Mouse (Mus musculus): Measurements from ENCODE around the gene Sparcl1. TPM values are rescaled to one million over a fixed set of nuclear protein-coding genes. Genes with fewer than 3 reads are reported as not detected.

Gene Sparcl1
- polyA plus RNA-seq, 1 experiment from 2014 or later, result 21.8 TPM

DNA sequence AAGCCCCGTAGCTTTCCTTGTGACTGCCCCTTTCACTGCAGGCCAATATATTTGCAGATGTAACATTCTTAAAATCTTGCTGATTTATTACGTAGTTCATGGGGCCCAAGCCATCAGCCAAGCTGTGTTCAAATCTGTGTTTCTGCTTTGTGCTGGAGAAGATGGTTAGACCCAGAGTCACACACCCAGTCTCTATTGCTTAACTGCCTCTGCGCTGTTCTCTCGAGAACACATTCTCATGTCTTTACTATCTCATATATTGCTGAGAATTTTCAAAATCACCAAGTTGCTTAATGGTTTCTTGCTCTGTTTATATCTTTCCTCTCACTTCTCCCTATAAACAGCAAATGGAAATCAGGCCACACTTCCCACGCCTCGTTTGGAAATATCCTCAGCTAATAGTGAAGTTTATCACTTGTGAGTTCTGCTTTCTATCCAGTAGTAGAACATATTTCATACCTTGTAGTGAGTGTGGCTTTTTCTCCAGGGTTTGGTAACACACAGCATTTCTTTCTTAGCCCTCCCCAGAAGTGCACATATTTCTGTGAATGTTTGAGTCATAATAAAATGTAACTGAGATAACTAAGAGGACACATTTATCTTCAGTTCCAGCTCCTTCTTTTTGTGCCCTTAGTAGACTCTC lies 10.6 kb upstream of the Sparcl1 start:
- H3K4me3 ChIP-seq (ENCODE audit: low read depth, low read length), result no peak overlapping the region
- DNase-seq (ENCODE audit: low spot score), result no peak
- no peak for ATAC-seq (ENCODE audit: insufficient number of reproducible peaks, low FRiP score, low TSS enrichment, low read depth)
- no peak overlapping the region for H3K27ac ChIP-seq (replicated peaks; ENCODE audit: low read depth, low read length)
- H3K27me3 ChIP-seq (ENCODE audit: control insufficient read depth, insufficient read depth, low read length), result no peaks in the 10 kb centered on the region
- H3K4me1 ChIP-seq (ENCODE audit: control insufficient read depth, insufficient read depth, low read length), result no peaks in the 10 kb centered on the region
- no peaks in the 10 kb centered on the region for H3K36me3 ChIP-seq (ENCODE audit: control insufficient read depth, insufficient read depth, low read length)
- no peak overlapping the region for H3K4me2 ChIP-seq (ENCODE audit: low read depth, severe bottlenecking)
- H3K9ac ChIP-seq (ENCODE audit: low read length), result no peak overlapping the region
- 70% methylated on average over 6 of the region's 6 CpGs for WGBS
- H3K9me3 ChIP-seq (ENCODE audit: control insufficient read depth, low read length), result no peaks in the 10 kb centered on the region

GRCm38 (mm10) chr5:104115890-104116289 lies 2.4 kb upstream of the Sparcl1 start:
- WGBS, result 86% methylated on average over 4 of the region's 4 CpGs
- no peak overlapping the region for H3K4me3 ChIP-seq (ENCODE audit: low read depth, low read length)
- H3K9me3 ChIP-seq (ENCODE audit: control insufficient read depth, low read length), result no peaks in the 10 kb centered on the region
- DNase-seq (ENCODE audit: low spot score) (no peak), ATAC-seq (ENCODE audit: insufficient number of reproducible peaks, low FRiP score, low TSS enrichment, low read depth) (no peak)
- H3K9ac ChIP-seq (ENCODE audit: low read length), result no peak overlapping the region
- peaks cover 11% of the 10 kb centered on the region for H3K4me1 ChIP-seq (ENCODE audit: control insufficient read depth, insufficient read depth, low read length)
- no peaks in the 10 kb centered on the region for H3K36me3 ChIP-seq (ENCODE audit: control insufficient read depth, insufficient read depth, low read length)
- H3K27ac ChIP-seq (replicated peaks; ENCODE audit: low read depth, low read length), result no peak overlapping the region
- H3K4me2 ChIP-seq (ENCODE audit: low read depth, severe bottlenecking), result no peak overlapping the region
- H3K27me3 ChIP-seq (ENCODE audit: control insufficient read depth, insufficient read depth, low read length), result no peaks in the 10 kb centered on the region

DNA sequence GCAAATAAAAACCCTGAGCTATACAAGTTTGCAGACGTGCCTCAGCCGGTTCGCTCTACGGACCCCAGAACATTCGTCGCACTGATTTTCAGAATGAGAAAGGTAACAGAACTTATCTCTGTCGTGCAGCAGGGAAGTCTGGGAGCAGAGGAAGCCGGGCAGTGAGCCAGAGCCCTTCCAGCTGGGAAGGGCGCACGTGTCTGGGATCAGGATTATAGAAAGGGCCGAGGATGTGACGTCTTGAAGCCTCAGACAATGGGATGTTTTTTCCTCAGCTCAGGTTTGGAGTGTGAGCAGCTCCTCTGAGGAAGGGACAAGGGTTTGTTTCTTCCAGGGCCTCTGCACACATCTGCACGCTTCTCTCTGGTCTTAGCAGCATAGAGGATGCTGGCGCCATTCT lies 1.6 kb upstream of the Sparcl1 start:
- no peak overlapping the region for H3K4me3 ChIP-seq (ENCODE audit: low read depth, low read length)
- H3K4me2 ChIP-seq (ENCODE audit: low read depth, severe bottlenecking), result no peak overlapping the region
- no peaks in the 10 kb centered on the region for H3K27me3 ChIP-seq (ENCODE audit: control insufficient read depth, insufficient read depth, low read length)
- no peak for DNase-seq (ENCODE audit: low spot score)
- WGBS, result 83% methylated on average over 14 of the region's 14 CpGs
- no peaks in the 10 kb centered on the region for H3K36me3 ChIP-seq (ENCODE audit: control insufficient read depth, insufficient read depth, low read length)
- no peaks in the 10 kb centered on the region for H3K9me3 ChIP-seq (ENCODE audit: control insufficient read depth, low read length)
- H3K4me1 ChIP-seq (ENCODE audit: control insufficient read depth, insufficient read depth, low read length), result peaks cover 15% of the 10 kb centered on the region
- no peak overlapping the region for H3K27ac ChIP-seq (replicated peaks; ENCODE audit: low read depth, low read length)
- H3K9ac ChIP-seq (ENCODE audit: low read length), result no peak overlapping the region
- ATAC-seq (ENCODE audit: insufficient number of reproducible peaks, low FRiP score, low TSS enrichment, low read depth), result no peak

DNA sequence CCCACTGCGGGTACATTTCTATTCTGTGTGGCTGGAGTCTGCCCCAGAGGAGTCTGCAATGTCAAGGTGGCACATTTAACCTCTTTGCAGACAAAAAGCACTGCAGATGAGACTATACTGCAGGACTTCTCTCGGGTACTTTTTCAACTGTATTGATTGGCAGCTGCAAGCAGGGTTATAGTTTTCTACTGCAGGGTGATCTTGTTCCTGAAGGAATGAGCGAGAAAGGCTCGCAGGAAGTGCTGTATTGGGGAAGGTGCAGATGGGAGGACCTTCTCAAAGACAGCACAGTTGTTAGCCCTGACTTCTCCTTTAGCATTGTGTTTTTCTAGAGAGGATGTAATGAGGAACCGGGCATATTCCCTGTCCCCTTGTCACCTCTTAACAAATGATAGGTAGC lies 1.0 kb downstream of the Sparcl1 start:
- DNase-seq (ENCODE audit: low spot score), result no peak
- H3K9ac ChIP-seq (ENCODE audit: low read length), result no peak overlapping the region; the same call in 1 of the 2 replicates

DNA sequence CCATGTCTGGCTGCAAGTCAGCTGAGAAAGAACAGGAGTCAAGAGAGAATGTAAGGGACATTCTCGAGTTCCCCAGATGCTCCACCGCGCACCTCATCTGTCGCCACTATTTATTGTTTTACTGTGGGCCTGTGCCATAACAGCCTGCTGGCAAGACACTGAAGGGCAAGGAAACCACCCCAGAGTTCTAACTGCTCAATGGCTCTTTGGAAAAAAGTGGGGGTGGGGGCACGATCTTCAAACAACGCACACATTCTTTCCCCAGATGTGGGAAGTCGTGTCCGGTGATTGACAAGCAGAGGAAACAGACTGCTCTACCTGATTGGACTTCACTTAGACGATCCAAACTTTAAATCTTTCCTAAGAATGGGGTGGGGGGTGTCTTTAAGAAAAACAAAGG lies 1.5 kb downstream of the Sparcl1 start:
- H3K9me3 ChIP-seq (ENCODE audit: control insufficient read depth, low read length), result no peaks in the 10 kb centered on the region
- peak overlapping the region; percentile 5; the same call in 1 of the 2 replicates for H3K4me2 ChIP-seq (ENCODE audit: low read depth, severe bottlenecking)
- H3K27ac ChIP-seq (replicated peaks; ENCODE audit: low read depth, low read length), result no peak overlapping the region
- peak; percentile 34 for DNase-seq (ENCODE audit: low spot score)
- H3K27me3 ChIP-seq (ENCODE audit: control insufficient read depth, insufficient read depth, low read length), result no peaks in the 10 kb centered on the region
- 5% methylated on average over 9 of the region's 9 CpGs for WGBS
- ATAC-seq (ENCODE audit: insufficient number of reproducible peaks, low FRiP score, low TSS enrichment, low read depth), result 0 out of 2 replicates have a peak, but pooled peaks have one; percentile 29
- H3K4me3 ChIP-seq (ENCODE audit: low read depth, low read length), result no peak overlapping the region
- H3K9ac ChIP-seq (ENCODE audit: low read length), result no peak overlapping the region
- H3K36me3 ChIP-seq (ENCODE audit: control insufficient read depth, insufficient read depth, low read length), result no peaks in the 10 kb centered on the region
- H3K4me1 ChIP-seq (ENCODE audit: control insufficient read depth, insufficient read depth, low read length), result peaks cover 34% of the 10 kb centered on the region

More for the DNA sequence above, 1.0 kb downstream of the Sparcl1 start:
- Histone ChIP-seq H3K4me3 (ENCODE audit: low read depth, low read length) (no peak overlapping the region), H3K27ac (replicated peaks; ENCODE audit: low read depth, low read length) (no peak overlapping the region), H3K4me2 (ENCODE audit: low read depth, severe bottlenecking) (peak overlapping the region; percentile 5; the same call in 1 of the 2 replicates), H3K9me3 (ENCODE audit: control insufficient read depth, low read length) (no peaks in the 10 kb centered on the region), H3K27me3 (ENCODE audit: control insufficient read depth, insufficient read depth, low read length) (no peaks in the 10 kb centered on the region), H3K36me3 (ENCODE audit: control insufficient read depth, insufficient read depth, low read length) (no peaks in the 10 kb centered on the region), H3K4me1 (ENCODE audit: control insufficient read depth, insufficient read depth, low read length) (peaks cover 34% of the 10 kb centered on the region)
- no peak for ATAC-seq (ENCODE audit: insufficient number of reproducible peaks, low FRiP score, low TSS enrichment, low read depth)
- WGBS, result 11% methylated on average over 5 of the region's 5 CpGs

DNA sequence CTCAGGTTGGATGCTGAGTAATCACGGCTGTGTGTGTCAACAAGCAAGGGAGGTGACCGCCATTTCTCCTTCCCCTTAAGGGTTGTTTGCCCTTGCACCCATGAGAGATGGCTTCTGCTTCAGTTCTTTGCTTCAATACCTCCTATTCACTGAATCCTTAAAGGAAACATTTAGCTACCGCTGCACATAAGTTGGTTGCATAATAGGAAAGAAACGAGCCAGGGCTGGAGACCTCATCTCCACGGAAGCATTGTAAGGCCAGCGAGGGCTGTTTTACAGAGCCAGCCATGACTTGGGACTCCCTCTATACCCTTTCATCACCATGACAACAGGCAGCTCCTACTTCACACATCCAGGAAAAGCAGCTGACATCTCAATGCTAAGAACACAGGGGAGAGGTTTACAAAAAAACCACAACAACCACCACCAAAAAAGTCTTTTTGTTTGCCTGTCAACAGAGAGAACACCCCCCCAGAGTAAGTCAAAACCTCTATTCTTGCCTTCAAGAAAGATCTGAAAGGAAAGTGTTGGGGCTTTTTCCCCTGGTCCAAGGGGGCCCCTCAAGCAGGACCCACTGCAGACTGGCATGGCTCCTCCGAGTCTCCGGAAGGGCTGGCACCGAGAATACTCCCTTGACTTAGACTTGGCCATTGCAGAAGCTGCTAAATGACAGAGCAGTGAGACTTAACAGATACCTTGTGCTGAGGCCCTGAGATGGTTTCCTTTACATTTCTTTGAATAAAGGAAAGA lies 3.2 kb downstream of the Sparcl1 start:
- Histone ChIP-seq H3K36me3 (ENCODE audit: control insufficient read depth, insufficient read depth, low read length) (no peaks in the 10 kb centered on the region), H3K4me1 (ENCODE audit: control insufficient read depth, insufficient read depth, low read length) (peaks cover 36% of the 10 kb centered on the region), H3K27ac (replicated peaks; ENCODE audit: low read depth, low read length) (no peak overlapping the region), H3K9me3 (ENCODE audit: control insufficient read depth, low read length) (no peaks in the 10 kb centered on the region), H3K4me3 (ENCODE audit: low read depth, low read length) (no peak overlapping the region), H3K9ac (ENCODE audit: low read length) (no peak overlapping the region), H3K27me3 (ENCODE audit: control insufficient read depth, insufficient read depth, low read length) (no peaks in the 10 kb centered on the region), H3K4me2 (ENCODE audit: low read depth, severe bottlenecking) (no peak overlapping the region)
- DNase-seq (ENCODE audit: low spot score) (no peak), ATAC-seq (ENCODE audit: insufficient number of reproducible peaks, low FRiP score, low TSS enrichment, low read depth) (no peak)
- 43% methylated on average over 9 of the region's 9 CpGs for WGBS

- DNase-seq (ENCODE audit: low spot score) (no peak), ATAC-seq (ENCODE audit: insufficient number of reproducible peaks, low FRiP score, low TSS enrichment, low read depth) (no peak)
- Histone ChIP-seq H3K27me3 (ENCODE audit: control insufficient read depth, insufficient read depth, low read length) (no peaks in the 10 kb centered on the region), H3K36me3 (ENCODE audit: control insufficient read depth, insufficient read depth, low read length) (no peaks in the 10 kb centered on the region), H3K4me3 (ENCODE audit: low read depth, low read length) (no peak overlapping the region), H3K9me3 (ENCODE audit: control insufficient read depth, low read length) (no peaks in the 10 kb centered on the region), H3K4me1 (ENCODE audit: control insufficient read depth, insufficient read depth, low read length) (peaks cover 36% of the 10 kb centered on the region), H3K4me2 (ENCODE audit: low read depth, severe bottlenecking) (peak overlapping the region; percentile 28; the same call in 1 of the 2 replicates), H3K9ac (ENCODE audit: low read length) (no peak overlapping the region), H3K27ac (replicated peaks; ENCODE audit: low read depth, low read length) (no peak overlapping the region)
- 37% methylated on average over 3 of the region's 3 CpGs for WGBS
Measured at GRCm38 (mm10) chr5:104109516-104109915, 4.0 kb downstream of the Sparcl1 start.

GRCm38 (mm10) chr5:104108879-104109369 lies 4.6 kb downstream of the Sparcl1 start:
- ATAC-seq (ENCODE audit: insufficient number of reproducible peaks, low FRiP score, low TSS enrichment, low read depth), result 0 out of 2 replicates have a peak, but pooled peaks have one; percentile 13
- WGBS, result 27% methylated on average over 18 of the region's 18 CpGs
- no peak overlapping the region for H3K9ac ChIP-seq (ENCODE audit: low read length)

More at GRCm38 (mm10) chr5:104108879-104109369, 4.6 kb downstream of the Sparcl1 start:
- Histone ChIP-seq H3K27ac (replicated peaks; ENCODE audit: low read depth, low read length) (0 out of 2 replicates have a peak overlapping the region, but pooled peaks have one; percentile 14), H3K27me3 (ENCODE audit: control insufficient read depth, insufficient read depth, low read length) (no peaks in the 10 kb centered on the region), H3K36me3 (ENCODE audit: control insufficient read depth, insufficient read depth, low read length) (no peaks in the 10 kb centered on the region), H3K4me3 (ENCODE audit: low read depth, low read length) (no peak overlapping the region), H3K4me1 (ENCODE audit: control insufficient read depth, insufficient read depth, low read length) (peaks cover 36% of the 10 kb centered on the region), H3K4me2 (ENCODE audit: low read depth, severe bottlenecking) (peak overlapping the region; percentile 28), H3K9me3 (ENCODE audit: control insufficient read depth, low read length) (no peaks in the 10 kb centered on the region)
- peak; percentile 56 for DNase-seq (ENCODE audit: low spot score)

Data from limb, embryonic 11.5 days (tissue).